Mouse (Mus musculus) embryo, embryonic 9.5 days (tissue): ENCODE measurements at regions not wholly inside any gene's neighbourhood (a gene's known extent, or its start where the extent isn't known, plus 50 kb on each side); places are given as distances from the start of the nearest gene placed in this dataset.
A peak's percentile ranks its signal among the peaks of the same experiment; 100 is the strongest.

ENCODE experiments used
- DNase-seq: peaks from one replicate; pipeline ENCODE4 v3.0.0-alpha.2; 2017; ENCODE audit errors: extremely low spot score

- no peak for DNase-seq
Measured at GRCm38 (mm10) chr9:61675366-61675765, 239.0 kb downstream of the Rplp1 start.

- DNase-seq = peak; percentile 46
Measured at GRCm38 (mm10) chr9:61673575-61674203, 240.7 kb downstream of the Rplp1 start.

GRCm38 (mm10) chr9:61670986-61671385, 243.4 kb downstream of the Rplp1 start:
- DNase-seq = no peak

- no peak for DNase-seq
Measured at GRCm38 (mm10) chr9:61669729-61670520, 244.4 kb downstream of the Rplp1 start.

- DNase-seq = no peak
Measured at GRCm38 (mm10) chr9:61668723-61669122, 245.6 kb downstream of the Rplp1 start.

GRCm38 (mm10) chr9:61668157-61668697, 246.1 kb downstream of the Rplp1 start:
- no peak for DNase-seq

GRCm38 (mm10) chr9:61667453-61668074, 246.8 kb downstream of the Rplp1 start:
- no peak for DNase-seq

- DNase-seq = no peak
Measured at GRCm38 (mm10) chr9:61666761-61667332, 247.5 kb downstream of the Rplp1 start.

- no peak for DNase-seq
Measured at GRCm38 (mm10) chr9:61666118-61666517, 248.2 kb downstream of the Rplp1 start.

GRCm38 (mm10) chr9:61665254-61665653, 249.1 kb downstream of the Rplp1 start:
- no peak for DNase-seq

- DNase-seq = no peak
Measured at GRCm38 (mm10) chr9:61664000-61664622, 250.2 kb downstream of the Rplp1 start.

GRCm38 (mm10) chr9:61662055-61663028, 252.0 kb downstream of the Rplp1 start:
- DNase-seq = no peak

- no peak for DNase-seq
Measured at GRCm38 (mm10) chr9:61660191-61660590, 254.2 kb downstream of the Rplp1 start.

- no peak for DNase-seq
Measured at GRCm38 (mm10) chr9:61657996-61658395, 256.3 kb downstream of the Rplp1 start.

GRCm38 (mm10) chr9:61655433-61655981, 258.8 kb downstream of the Rplp1 start:
- no peak for DNase-seq

GRCm38 (mm10) chr9:61645661-61646425, 268.5 kb downstream of the Rplp1 start:
- DNase-seq = no peak

GRCm38 (mm10) chr9:61640739-61641138, 268.6 kb downstream of the Tle3 start:
- no peak for DNase-seq

- DNase-seq = no peak
Measured at GRCm38 (mm10) chr9:61638908-61639307, 266.7 kb downstream of the Tle3 start.

GRCm38 (mm10) chr9:61633936-61634335, 261.8 kb downstream of the Tle3 start:
- DNase-seq = no peak
